Mouse (Mus musculus): Measurements from ENCODE around the gene Smco4.
"Not testable (repeated sequence)": the region's sequence is repeated elsewhere in the genome, so short reads cannot be mapped to it uniquely, and the experiment has no call there.

Smco4 gene

DNA sequence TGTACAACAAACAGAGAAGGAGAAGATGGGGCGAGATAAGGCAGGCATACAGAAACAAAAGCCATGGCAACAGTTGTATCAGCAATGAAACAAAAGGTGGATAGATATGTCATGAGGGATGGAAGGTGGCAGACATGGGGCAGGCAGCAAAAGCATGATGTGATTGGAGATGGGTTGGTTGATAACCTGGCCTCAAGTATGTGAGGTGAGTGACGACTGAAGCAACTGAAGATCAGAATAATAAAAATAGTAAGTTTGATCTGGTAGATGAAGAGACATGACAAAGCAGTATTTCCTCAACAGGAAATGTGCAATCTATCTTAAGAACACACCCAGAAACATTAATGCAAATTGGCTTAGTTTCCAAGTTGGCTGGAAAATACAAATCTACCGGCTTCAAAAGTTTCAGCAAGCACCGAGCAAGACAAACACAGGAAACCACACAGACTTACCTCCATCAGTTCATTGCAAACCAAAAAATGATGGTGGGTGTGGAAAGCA, 57.3 kb downstream of the Smco4 start:
- no peak for DNase-seq

DNA sequence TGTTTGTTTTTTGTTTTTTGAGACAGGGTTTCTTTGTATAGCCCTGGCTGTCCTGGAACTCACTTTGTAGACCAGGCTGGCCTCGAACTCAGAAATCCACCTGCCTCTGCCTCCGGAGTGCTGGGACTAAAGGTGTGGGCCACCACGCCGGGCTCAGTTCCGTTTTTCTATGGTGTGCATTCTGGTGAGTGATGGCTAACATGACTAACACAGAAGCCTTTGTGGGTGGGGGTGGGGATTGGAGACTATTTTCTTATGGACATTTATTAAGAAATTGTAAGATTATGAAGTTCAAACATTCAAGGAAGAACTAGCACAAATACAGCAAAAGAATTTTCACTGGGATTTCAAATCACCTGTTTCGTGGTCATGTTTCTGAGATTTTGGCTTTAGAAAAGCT, 57.8 kb downstream of the Smco4 start:
- DNase-seq, result not testable (repeated sequence)

DNA sequence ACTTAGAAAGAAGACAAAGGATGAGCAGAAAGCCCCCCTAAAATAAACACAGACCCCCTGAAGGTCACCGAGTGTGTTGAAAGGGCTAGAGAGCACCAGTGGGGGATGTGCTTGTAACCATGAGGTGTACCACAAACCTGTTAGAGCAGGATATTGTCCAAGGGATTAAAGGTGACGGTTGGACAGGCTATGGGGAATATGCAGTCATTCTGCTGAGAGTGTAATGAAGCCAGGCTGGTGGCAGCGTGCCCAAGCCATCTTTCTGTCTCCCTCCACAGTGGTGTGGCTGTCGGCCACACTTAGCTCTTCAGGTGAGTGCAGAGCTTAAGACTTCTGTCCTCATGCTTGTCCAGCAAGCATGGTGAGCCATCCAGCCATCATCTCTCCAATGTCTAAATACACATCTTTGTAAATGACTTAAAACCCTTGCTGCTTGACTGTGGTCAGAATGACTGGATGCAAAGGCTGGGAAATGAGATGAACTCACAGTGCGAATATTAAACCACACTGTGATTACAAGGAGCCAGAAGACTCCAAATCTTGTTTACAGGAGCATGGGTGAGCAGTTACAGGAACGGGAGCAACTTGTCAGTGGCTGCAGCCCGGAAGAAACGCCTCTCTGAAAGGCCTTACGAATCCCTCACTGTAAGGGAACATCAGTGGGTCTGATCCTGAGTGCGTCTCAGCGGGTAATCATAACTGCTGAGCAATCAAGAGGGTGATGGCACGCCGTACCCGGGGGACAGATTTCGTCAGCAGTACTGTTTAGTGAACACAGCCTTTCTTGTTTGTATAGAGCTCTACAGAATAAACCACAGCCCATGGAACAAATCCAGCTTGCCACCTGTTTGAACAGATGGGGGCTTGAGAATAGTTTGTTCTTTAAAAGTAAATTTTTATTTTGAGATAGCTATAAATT, 59.0 kb downstream of the Smco4 start:
- no peak for DNase-seq

GRCm38 (mm10) chr9:15553322-15553721, 60.1 kb downstream of the Smco4 start:
- DNase-seq, result no peak

DNA sequence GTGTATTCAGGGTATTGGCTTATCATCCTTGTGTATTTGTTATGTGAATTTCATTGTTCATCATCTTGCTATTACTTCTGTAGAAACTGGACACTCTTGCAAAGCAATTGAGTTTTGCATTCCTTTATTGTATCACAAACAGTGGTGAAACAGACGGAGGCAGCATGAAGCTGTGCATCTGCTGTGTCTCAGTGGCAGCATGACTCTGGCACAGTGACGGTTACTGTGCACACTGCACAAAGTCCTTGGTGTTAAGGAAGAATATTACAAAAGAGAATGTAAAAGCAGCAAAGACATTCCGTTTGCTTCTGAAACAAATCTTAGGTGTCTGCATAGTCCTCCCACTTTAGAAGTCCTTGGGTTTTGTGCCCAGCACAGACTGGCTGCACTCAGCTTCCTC, 67.2 kb downstream of the Smco4 start:
- no peak for DNase-seq

DNA sequence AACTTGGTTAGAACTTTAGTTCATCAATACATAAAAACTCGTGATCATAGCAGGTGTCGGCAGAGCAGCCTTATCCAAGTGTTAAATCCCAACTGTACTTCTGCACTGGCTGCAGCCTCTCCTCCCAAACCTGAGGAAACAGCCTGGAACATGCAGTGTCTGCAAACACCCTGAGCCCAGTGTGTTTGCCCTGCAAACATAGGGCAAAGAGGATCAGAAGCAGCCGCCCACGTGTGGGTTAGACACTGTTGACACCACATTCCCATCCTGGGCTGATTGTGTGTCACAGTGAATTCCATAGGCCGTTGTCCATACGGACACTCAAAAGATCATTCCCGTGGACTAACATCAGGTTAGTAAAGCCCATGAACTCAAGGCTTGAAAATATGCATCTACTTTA, 69.1 kb downstream of the Smco4 start:
- DNase-seq, result no peak

DNA sequence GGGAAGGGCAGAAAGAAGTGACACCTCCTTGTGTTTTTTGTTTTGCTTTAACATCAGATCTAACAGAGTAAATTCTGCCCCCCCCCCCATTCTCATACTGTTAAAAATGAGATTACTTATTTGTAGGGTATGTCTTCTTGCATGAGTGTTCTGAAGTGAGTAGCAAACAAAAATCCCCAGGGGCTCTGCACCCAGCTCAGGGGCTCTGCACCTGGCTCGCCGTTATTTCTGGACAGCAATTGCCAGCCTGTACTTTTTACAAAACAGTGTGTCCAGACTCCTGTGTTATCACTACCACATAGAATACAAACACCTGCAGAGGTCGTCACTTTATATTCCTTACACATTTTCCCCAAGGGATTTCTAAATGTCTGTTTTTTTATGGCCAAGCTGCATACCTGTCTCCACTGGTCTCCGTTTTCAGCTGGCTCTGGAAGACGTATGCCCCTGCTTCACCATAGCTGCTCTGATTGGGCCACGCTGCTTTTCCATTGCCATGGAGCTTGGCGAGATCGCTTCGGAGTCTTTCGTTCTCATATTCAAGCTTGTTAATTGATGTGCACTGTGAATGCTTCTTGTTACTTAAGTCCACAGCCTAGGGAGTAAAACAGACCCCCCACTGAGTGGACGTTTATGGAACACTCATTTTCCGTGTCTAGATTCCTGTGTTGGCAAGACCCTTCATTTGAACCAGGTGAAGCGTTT, 81.7 kb downstream of the Smco4 start:
- no peak for DNase-seq

DNA sequence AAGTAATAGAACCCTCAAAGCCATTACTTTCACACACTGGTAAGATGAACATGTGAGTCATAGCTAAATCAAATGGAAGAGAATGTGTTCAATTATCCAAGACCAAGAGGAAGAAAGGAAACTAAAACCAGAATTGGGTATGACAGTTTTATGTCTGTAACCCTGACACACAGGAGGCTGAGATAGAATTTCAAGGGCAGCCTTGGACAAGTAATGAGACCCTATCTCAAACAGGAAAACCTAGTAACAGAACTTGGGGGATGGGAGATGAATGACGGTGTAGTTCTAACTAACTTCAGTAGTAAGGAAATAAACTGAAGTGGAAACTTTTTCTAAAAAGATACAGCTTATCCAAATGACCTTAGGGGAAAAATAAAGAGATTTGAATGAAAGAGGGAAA, 85.2 kb downstream of the Smco4 start:
- DNase-seq, result no peak

DNA sequence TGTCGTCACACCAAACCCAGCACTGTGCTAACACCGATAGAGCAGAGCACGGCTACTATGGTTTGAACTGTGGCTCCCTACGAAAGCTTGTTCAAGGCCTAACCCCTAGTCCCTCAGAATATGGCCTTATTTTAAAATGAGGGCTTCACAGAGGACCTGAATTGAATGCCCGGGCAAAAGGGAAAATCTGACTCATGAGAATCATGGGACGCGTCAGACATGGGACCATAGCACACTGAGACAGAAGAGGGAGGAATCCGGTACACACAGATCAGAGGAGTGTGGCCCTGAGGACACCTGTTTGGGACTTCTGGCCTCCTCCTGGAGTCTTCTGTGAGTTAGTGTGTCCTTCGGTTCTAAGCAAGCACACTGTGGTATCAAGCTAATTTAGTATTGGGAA, 85.7 kb downstream of the Smco4 start:
- DNase-seq, result no peak

GRCm38 (mm10) chr9:15580176-15580575, 86.9 kb downstream of the Smco4 start:
- no peak for DNase-seq

- no peak for DNase-seq
Measured at GRCm38 (mm10) chr9:15582026-15582425, 88.8 kb downstream of the Smco4 start.

DNA sequence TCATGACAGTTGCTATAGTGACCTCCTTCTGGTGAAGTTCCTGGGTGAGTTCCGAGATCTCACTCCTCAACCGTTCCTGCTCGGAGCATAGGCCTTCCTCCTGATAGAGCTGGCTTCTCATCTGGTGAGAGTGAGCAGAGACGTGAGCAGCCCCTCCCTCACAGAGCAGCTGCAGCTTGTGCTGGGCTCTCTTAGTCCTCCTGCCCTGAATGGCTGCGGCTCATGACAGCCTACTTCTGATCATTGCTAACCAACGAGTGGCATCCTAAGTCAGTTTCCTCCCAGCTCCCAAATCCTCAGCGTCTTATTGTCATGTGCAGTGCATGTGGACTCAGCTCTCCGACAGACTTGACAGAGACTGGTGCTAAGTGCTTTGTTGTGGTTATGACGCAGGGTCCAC, 91.0 kb downstream of the Smco4 start:
- no peak for DNase-seq

DNA sequence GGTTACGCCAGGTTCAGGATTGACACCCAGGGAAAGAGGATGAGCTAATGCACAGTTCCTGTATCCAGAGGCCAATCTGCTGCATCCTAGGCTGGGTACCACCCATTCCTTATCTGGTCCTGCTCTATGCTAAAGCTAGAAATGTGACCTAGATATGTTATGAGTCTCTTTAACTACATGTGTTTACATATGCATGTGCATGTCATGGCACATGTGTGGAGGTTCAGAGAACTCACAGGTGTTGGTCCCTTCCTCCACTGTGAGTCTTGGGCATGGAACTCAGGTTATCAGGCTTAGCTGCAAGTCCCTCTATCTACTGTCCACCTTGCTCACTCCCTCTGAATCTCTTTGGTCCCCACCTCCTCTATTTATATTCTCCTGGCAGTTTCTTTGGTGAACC, 92.7 kb downstream of the Smco4 start:
- no peak for DNase-seq

- no peak for DNase-seq
Measured at GRCm38 (mm10) chr9:15587157-15587854, 94.1 kb downstream of the Smco4 start.

GRCm38 (mm10) chr9:15594148-15594547, 100.9 kb downstream of the Smco4 start:
- peak; percentile 16 for DNase-seq

Measured in kidney, postnatal 14 days (tissue).